Mouse (Mus musculus) MEL (cell line): Measurements from ENCODE around the gene Fndc3b.

ENCODE experiments used
- CHD2 ChIP-seq: IDR thresholded peaks from 2 replicates; pipeline ENCODE4 v1.6.1; 2011; ENCODE audit warnings: low read length, improper control_type of control experiment
- CTCF ChIP-seq, 3 experiments: IDR thresholded peaks in 2 of 3; conservative IDR thresholded peaks in 1 of 3; 2 replicates each; pipeline ENCODE4 v1.5.1; 2011 to 2012; ENCODE audit warnings: low read length in 3 of 3, low read depth in 2 of 3, mild to moderate bottlenecking in 2 of 3, improper control_type of control experiment in 1 of 3, inconsistent platforms in 1 of 3, mixed read lengths in 1 of 3, moderate library complexity in 1 of 3; ENCODE audit not compliant: control insufficient read depth in 1 of 3, insufficient read depth in 1 of 3, poor library complexity in 1 of 3, severe bottlenecking in 1 of 3
- E2F4 ChIP-seq: IDR thresholded peaks from 2 replicates; pipeline ENCODE4 v1.6.1; 2011; ENCODE audit warnings: low read depth, low read length, improper control_type of control experiment, borderline replicate concordance
- EP300 ChIP-seq, 2 experiments: IDR thresholded peaks; 2 replicates each; pipeline ENCODE4 v1.6.1; 2011; ENCODE audit warnings: improper control_type of control experiment in 2 of 2, low read length in 2 of 2, low read depth in 1 of 2, mild to moderate bottlenecking in 1 of 2
- HCFC1 ChIP-seq: IDR thresholded peaks from 2 replicates; pipeline ENCODE4 v1.6.1; 2012; ENCODE audit warnings: low read depth, mild to moderate bottlenecking, inconsistent platforms, low read length, improper control_type of control experiment, moderate library complexity
- JUND ChIP-seq: IDR thresholded peaks from 2 replicates; pipeline ENCODE4 v1.6.1; 2011; ENCODE audit warnings: low read depth, mild to moderate bottlenecking, improper control_type of control experiment, low read length
- KAT2A ChIP-seq: conservative IDR thresholded peaks from 2 replicates; pipeline ENCODE4 v1.6.1; 2012; ENCODE audit warnings: low read depth, low read length, improper control_type of control experiment, inconsistent platforms
- MAFK ChIP-seq: IDR thresholded peaks from 2 replicates; pipeline ENCODE4 v1.6.1; 2011; ENCODE audit warnings: low read depth, mild to moderate bottlenecking, low read length, improper control_type of control experiment, borderline replicate concordance
- MAX ChIP-seq: IDR thresholded peaks from 2 replicates; pipeline ENCODE4 v1.6.1; 2011; ENCODE audit warnings: low read length, improper control_type of control experiment
- POLR2A ChIP-seq, 2 experiments: IDR thresholded peaks; 2 replicates each; pipeline ENCODE4 v1.6.1; 2011 to 2012; ENCODE audit warnings: low read length in 2 of 2, mild to moderate bottlenecking in 2 of 2, control low read depth in 1 of 2, improper control_type of control experiment in 1 of 2, low read depth in 1 of 2, moderate library complexity in 1 of 2; ENCODE audit not compliant: control insufficient read depth in 1 of 2, insufficient read depth in 1 of 2, poor library complexity in 1 of 2
- RCOR1 ChIP-seq: IDR thresholded peaks from 2 replicates; pipeline ENCODE4 v1.6.1; 2012; ENCODE audit warnings: low read depth, mild to moderate bottlenecking, inconsistent platforms, low read length, improper control_type of control experiment
- SMC3 ChIP-seq: IDR thresholded peaks from 2 replicates; pipeline ENCODE4 v1.6.1; 2011; ENCODE audit warnings: low read depth, low read length, improper control_type of control experiment
- ZNF384 ChIP-seq: IDR thresholded peaks from 2 replicates; pipeline ENCODE4 v1.6.1; 2012; ENCODE audit warnings: low read depth, mild to moderate bottlenecking, inconsistent platforms, low read length, improper control_type of control experiment

GRCm38 (mm10) chr3:27518935-27519334 is 192.2 kb downstream of the Fndc3b start:
- TF ChIP-seq E2F4 (no peak), POLR2A (IDR thresholded peaks at IDR 0.05; ENCODE audit: control insufficient read depth in 1 of 2, insufficient read depth in 1 of 2, low read depth in 1 of 2, low read length in 2 of 2, poor library complexity in 1 of 2) (no peak), EP300 (IDR thresholded peaks at IDR 0.05; ENCODE audit: low read depth in 1 of 2, low read length in 2 of 2) (no peak), CTCF (IDR thresholded peaks at IDR 0.05 in 2 of 3, conservative IDR thresholded peaks at IDR 0.05 in 1 of 3; ENCODE audit: control insufficient read depth in 1 of 3, insufficient read depth in 1 of 3, low read depth in 2 of 3, low read length in 3 of 3, poor library complexity in 1 of 3, severe bottlenecking in 1 of 3) (no peak), KAT2A (no peak), ZNF384 (no peak), RCOR1 (no peak), JUND (no peak), MAX (no peak), MAFK (no peak), SMC3 (no peak), CHD2 (no peak), HCFC1 (no peak)
